Mouse (Mus musculus): Measurements from ENCODE around the gene Cmtm1.
"Not testable (repeated sequence)": the region's sequence is repeated elsewhere in the genome, so short reads cannot be mapped to it uniquely, and the experiment has no call there.

The Cmtm1 gene

DNA sequence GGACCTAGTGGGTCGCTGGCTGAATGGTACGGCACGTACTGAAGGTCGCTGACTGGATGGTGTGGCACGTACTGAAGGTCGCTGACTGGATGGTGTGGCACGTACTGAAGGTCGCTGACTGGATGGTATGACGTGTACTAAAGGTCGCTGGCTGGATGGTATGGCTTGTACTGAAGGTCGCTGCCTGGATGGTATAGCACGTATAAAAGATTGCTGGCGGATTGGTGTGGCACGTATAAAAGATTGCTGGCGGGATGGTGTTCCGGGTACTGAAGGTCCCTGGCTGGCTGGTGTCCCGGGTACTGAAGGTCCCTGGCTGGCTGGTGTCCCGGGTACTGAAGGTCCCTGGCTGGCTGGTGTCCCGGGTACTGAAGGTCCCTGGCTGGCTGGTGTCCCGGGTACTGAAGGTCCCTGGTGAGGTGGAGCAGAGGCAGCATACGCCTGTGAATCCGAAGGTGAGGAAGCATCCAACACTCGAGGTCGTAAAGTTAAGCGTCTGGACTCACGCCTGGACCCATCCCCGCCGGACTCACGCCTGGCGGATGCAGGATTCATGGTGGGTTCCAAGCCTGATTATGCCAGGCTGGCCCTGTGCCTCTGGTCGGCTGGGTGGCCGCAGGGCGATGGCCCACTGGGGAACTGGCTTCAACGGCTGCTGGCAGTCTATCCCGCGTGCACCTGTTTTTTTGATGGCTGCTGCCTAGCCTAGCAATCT is at the start of gene Cmtm1, which contains the start of gene Gm45711:
TSS of gene Cmtm1 (minus strand) at position 705 of the 715 bp plus-strand sequence.
TSS of gene Gm45711 (minus strand) at position 641 of the 715 bp plus-strand sequence.
- not testable (repeated sequence) for DNase-seq

DNA sequence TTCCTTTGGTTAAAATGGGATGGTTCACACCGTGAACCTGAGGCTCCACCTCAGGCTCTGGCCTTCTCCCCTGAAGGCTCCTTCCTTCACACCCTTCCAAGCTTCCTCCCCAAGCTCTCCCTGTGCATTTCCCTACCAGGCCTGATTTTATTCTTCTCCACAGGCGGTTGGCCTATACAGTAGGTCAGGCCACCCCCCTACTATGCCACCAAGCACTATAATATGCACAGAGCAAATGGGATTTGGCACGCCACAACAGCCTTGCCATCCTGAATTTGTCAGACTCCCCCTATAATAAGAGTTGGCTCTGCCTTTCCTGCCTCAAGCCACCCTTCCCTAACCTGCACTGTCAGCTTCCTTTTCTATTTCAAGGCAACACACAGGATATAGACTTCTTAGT is 48.7 kb upstream of the Cmtm1 start:
- DNase-seq, result no peak

DNA sequence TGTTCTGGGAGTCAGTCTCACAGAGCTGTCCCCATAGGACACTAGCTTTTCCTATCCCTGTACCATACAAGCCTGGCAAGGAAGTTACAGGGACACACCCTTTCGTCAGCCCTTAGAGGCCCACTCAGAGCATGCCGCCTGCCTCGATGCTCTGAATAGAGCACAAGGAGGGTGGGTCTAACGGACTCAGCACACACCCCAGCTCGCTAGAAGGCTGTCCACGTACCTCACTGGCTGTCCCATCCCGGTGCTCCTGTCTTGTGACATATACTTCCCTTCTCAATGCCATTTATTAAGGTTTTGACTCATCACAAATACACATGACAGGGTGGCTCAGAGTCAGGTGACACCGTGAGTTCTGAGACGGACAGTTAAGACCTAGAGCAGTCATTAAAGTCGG is 44.6 kb upstream of the Cmtm1 start:
- no peak for DNase-seq

DNA sequence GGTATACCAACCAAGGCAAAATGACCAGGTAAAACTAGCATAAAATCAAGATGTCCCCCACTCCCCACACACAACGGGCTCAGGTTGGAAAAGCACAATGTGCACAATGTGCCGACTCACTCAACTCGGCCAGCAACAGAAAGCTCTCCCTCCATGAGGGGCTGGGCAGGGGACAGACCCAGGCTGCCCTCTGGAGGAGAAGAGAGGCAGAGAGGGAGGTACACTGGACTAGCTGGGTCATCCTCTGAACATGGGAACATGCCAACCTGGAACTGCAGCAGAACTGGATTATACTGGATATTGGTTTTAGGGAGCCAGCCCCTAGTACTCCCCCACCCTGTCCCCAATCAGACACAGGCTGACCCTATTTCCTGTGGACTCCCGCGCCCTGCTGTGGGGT is 43.2 kb upstream of the Cmtm1 start:
- DNase-seq, result no peak

DNA sequence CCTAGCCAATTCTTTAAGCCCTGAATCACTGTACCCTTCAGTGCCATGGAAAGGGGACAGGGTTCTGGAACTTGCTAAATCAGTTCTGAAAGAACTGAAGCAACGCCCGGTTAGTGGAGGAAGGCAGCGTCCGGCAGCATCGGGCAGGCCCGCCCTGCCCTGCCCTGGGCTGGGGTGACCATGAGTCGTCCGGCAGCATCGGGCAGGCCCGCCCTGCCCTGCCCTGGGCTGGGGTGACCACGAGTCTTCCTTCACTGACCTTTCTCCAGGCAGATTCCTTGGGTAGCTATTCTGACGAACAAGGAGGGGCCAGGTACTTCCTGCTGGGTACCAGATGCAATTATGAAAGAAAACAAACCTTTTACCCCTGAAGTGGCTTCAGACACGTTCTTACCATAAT is 40.1 kb upstream of the Cmtm1 start:
- no peak for DNase-seq

DNA sequence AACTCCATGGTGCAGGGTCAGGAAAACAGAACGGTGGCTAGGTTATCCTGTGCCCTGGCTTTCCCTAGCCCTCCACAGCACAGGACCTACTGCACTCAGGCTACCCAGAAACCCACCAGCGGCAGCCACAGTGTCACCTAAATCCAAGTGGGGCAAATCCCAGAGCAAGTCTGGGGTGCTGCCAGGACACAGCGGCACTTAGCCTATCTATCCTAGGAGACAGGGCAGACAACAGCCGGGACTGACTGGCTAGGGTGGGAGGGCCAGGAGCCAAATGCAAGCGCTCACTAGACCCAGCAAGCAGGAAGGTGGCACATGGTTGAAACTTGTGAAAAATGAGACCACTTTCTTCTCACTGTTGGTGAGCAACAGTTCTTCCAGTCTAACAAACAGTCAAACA is 39.0 kb upstream of the Cmtm1 start:
- DNase-seq, result no peak

DNA sequence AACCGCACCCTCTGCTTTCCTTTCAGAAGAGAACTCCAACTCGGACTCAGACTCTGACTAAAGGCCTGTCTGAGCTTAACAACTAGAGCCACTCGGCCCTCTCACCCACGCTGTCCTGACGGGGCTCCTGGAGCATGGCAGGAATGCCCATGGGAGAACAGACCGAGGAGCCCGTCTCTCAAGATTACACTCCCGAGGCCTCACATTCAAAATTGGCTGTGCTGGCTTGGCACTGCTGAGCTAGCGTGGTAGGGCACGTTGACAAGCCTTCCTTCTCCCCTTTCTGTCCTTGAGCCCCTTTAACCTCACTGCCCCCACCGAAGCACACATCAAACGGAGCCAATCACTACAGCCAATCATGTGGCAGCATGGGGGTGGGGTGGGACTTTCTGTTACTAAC is 36.8 kb upstream of the Cmtm1 start:
- DNase-seq, result no peak

DNA sequence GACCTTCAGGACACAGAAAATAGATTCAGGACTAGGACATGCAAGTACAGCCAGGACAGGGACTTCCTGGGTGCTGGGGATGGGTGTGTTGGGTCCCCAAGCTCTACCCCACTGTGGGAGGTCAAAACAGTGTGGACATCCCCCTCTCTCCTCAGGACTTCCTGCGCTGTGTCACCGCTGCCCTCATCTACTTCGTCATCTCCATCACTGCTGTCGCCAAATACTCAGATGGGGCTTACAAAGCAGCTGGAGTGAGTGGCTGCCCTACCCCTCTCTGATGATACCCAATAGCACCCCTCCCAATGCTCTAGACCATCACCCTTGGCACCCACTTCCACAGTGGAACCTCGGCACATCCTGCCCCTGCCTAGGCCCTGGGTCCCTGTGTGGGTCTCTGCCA is 34.7 kb upstream of the Cmtm1 start:
- DNase-seq, result no peak

DNA sequence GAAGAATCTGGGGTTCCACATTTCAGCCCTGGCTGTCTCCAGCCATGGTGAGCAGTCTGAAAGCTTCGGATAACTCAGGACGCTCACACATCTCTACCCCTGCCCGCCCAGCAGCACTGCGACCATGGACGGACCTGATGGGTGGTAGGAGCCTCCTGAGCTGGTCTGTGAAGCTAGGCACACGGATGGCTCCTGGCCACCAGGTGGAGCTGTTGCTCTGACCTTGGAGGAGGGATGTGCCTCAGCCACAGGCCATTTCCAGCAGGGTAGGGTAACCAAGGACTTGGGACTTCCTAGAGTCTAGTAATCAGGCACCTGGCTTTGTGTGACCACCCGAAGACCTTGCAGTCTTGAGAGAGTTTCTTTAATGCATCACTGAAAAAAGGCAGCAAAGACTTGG is 34.0 kb upstream of the Cmtm1 start:
- DNase-seq, result peak; percentile 90

DNA sequence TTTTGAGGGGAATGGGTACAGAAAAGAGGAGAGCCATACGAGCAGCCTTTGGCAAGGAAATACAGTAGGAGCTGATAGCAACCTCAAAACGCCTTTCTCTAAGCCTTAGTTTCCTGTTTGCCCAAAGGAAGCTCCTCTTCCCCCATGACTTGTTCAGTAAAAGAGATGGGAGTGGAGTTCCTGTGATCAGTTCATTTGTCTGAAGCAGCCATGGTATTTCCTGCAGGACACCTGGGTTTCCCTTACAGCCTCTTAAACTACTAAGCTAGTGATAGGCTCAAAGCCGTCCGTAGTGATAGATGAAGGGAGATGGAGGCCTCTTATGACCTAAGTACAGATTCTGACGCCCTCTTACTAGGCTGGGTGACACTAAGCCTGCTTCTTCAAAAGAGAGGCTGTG is 32.5 kb upstream of the Cmtm1 start:
- no peak for DNase-seq

DNA sequence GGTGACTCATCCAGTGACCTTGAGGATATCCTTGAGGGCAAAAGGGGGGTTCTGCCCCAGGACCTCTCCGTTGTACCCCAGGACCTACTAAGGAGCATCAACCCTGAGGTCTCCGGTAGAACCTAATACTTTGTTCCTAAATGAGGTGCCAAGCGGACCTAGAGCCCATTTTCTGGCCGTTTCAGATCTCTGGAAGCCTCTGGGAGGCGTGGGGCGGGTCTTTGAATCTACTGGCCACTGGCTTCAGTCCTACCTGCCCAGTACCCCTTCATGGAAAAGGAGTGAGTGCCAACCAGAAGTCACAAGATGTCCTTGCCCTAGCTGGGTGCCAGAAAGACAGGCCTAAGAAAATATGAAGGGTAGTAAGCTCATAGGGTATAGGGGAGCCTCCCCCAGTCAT is 31.7 kb upstream of the Cmtm1 start:
- no peak for DNase-seq

DNA sequence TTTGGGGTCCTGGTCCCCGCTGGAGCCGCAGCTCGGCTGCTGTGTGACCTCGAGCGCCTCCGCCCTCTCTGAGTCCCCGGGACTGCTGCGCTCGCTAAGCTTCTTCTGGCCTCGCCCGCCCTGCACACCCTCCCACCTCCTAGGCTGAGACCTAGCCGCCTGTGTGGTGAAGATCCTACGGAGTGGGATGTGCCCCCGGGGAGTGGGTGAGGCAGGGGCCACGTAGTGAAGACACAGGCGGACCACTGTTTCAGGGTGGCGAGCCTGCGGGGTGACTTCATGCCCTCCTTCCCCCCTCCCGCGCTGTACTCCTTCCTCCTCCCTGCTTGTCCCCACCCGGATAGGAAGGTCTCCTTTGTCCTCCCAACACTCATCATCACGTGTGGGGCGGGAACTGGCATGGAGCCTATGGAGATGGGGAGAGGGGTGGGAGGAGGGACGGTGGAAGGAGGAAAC is 31.2 kb upstream of the Cmtm1 start:
- DNase-seq, result peak; percentile 82

DNA sequence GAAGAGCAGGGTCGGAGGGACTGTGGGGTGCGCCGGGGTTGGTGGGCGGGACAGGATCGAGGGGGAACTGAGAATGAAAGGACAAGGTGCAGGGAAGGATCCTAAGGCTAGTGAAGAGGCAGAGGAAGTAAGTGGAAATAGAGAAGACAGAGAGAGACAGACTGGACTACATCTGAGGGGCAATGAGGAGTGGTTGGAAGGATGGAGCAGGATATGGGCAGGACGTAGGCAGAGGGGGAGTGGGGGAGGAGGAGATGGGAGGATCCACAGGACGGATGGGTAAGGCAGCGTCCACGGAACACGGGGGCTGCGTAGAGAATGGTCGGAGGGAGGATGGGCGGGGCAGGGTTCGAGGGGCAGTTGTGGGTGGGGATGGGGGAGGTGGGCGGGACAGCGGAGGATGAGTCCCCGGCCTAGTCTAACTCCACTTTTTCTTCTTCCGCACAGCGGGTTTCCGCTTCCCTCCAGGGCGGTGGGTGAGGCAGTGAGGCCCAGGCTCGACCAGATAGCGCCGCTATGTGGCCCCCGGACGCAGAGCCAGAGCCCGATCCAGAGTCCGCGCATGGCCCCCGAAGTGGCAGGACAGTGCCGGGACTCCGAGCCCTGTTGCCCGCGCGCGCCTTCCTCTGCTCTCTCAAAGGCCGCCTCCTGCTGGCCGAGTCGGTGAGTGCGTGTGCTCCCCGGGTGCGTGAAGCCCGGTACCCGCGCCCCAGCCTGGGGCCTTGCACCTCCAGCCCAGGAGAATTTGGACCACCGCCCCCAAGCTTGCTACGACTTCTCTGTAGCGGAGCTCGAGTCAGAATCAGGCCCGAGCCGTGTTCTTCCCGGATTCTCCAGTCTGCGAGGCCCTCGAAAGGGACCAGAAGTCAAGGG is 30.5 kb upstream of the Cmtm1 start:
- peak; percentile 87 for DNase-seq

DNA sequence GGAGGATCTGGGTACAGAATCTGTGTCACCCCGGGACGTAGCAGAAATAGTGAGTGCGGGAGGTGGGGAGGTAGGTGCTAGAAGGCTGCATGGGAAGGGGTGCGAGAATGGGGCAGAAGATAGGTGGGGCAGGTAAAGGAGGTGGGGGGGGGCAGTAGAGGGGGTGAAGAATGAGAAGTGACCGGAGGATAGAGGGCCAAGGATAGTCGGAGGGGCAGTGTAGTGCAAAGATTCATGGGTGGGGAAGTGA is 30.0 kb upstream of the Cmtm1 start:
- no peak for DNase-seq

DNA sequence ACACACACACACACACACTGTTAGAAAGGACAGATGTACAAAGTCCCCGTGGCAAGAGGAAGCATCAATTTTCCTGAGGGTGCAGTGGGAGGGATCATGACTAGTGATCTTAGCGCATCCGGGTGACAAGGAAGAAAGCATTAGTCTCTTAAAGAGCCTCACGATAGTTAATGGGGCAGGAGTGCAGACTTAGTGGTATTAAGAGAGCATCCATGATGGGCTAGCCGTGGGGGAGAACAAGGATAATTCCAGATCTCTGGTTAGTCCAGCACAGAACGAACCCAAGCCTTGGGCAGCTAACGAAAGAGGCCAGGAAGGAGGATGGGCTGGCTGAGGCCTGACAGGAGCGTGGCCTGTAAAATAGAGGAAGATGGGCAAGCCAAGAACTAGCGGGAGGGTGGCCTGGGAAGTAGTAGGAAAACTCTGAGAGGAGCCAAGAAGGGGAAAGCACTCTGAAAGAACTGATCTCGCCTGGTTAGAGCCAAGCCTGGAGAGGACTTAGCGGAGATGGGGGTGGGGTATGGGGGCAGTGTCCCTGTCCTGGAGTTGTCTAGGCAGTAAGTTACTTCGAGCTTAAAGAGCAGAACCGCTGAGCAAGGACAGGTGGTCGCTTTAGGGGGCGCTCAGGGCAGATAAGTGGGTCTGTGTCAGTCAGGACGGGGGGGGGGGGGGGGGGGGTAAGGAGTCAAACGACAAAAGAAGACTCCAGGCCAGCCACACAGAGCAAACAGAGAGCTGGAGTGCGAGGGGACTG is 29.5 kb upstream of the Cmtm1 start, which contains the start of gene Cmtm3:
TSS of gene Cmtm3 (plus strand) at position 182 of the 754 bp plus-strand sequence.
- DNase-seq, result peak; percentile 18

DNA sequence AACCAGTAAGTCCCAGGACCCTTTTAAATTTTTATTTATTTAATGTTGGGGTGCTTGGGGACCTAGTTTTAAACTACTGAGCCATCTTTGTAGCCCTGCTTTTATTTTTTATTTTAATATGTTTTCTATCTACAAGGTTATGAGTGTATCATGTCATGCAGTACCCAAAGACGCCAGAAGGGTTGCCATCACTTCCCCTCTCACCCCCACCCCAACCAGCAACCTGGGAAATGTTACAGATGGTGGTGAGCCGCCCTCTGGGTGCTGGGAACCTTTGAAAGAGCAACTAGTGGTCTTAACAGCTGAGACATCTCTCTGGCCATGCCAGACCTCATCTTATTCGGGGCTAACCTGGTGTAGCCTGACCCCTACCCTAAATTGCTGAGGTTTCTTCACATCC is 27.9 kb upstream of the Cmtm1 start:
- DNase-seq, result no peak

DNA sequence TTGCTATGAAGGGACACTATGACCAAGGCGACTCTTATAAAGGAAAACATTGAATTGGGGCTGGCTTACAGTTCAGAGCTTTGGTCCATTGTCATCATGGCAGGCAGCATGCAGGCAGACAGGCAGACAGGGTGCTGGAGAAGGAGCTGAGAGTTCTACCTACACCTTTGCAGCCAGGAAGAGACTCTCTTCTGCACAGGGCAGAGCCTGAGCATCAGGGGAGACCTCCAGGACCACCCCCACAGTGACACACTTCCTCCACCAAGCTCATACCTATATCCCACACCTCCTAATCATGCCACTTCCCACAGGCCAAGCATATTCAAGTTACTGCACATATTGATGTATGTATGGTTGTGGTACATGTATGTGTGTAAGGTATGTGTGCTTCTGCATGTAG is 26.9 kb upstream of the Cmtm1 start:
- no peak for DNase-seq

DNA sequence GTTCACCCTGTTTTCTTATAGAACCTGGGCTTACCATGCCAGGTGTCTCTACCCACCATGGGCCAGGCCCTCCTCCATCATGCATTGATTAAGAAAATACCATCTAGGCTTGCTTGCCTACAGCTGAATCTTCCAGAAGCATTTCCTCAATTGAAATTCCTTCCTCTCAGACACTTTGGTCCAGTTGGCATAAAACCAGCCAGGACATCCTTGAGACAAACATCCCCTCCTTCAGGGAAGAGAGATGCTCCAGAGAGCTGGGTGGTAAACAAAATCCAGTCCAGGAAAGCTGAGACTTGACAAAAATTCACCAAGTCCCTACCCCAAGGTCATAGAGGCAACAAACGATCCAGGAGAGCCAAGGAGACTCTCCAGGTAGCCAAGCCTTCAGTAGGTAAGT is 24.3 kb upstream of the Cmtm1 start:
- no peak for DNase-seq

DNA sequence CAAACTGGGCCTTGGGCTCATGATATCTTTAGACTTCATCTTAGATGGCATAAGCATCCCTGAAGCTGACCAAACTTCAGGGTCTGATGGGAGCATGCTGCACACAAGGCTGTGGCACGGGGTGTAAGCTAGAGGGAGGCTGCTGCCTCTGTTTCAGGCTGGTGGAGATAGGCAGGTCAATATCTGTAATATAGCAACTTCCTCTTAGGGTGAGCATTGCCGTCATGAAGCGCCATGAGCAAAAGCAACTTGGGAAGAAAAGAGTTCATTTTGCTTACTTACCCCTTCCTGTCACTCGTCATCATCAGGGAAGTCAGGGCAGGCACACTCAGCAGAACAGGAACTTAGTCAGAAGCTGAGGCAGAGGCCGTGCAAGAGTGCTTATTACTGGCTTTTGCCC is 23.8 kb upstream of the Cmtm1 start:
- no peak for DNase-seq

DNA sequence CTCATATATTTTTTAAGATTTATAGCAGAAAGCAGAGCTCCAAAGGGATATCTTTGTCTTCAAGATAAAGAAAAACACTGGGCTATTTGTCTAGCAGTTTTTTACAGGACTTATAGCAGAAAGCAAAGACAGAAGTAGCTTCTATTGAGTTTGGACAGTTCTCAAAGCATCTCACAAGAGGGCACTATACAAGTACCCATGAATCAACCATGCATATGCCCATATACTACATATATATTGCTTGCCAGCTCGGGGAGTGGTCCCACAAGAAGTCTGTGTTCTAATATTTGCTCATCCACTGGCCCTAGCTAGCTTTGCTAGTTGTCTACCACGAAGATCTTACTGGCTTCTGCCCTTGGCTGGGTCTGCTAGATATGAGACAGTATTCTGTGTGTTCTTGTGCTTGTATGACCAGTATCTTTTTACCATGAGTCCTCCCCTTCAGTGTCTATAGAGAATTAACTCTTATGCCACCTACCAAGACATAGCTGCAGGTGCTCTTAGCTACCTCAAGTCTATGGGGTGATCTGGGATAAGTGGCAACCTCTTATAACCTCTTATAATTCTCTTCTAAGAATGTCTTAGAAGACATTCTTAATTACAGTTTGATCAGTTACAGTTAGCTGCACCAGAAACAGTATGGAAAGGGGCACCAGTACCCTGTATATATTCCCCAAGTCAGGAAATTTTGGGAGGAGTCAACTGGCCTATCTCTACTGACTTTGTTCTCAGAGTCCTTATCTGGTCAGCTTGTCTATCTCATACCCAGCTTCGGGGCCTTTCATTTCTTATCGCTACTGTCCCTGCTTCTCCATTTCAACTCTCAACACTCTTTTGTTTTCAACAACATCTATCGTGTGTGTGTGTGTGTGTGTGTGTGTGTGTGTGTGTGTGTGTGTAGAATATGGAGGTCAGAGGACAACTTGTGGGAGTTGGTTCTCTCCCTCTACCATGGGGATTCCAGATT is 23.0 kb upstream of the Cmtm1 start:
- DNase-seq, result no peak

DNA sequence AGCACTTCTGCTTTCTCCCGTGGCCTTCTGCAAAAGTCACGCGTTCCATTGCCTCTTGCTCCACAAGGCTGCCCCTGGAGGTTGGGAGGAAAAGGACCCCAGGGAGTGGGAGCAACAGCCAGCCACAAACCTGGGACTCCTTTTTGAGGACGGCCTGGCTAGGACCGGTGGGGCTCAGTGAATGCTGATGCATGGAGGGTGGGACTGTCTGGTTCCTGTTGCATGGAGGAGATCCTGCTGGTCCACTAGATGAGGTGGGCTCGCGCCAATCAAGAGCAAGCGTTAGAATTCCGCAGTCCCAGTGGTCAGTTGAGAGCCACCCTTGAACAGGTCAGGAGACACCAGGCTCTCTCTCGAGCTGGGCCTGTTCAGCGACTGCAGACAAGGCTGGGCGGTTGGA is 12.0 kb upstream of the Cmtm1 start, which contains the start of gene Cmtm2b:
TSS of gene Cmtm2b (plus strand) at position 301 of the 400 bp plus-strand sequence.
- not testable (repeated sequence) for DNase-seq

DNA sequence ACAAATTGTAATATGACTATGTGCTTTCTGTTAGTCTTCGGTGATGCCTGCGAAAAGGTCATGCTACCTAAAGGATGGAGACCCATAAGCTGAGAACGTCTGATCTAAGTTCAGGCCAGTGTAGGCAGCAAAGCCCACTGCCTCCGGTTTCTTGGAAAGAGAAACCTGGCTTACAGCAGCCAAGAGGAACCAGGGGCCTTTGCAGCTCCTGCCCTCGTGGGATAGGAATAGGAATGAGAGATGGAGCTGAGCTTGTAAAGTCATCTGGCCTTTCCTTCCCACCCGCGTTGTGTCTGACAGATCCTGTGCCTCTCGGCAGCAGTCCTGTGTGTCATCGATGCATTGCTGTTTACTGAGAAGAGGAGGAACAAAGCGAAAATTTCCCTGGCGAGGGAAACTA is 11.3 kb upstream of the Cmtm1 start, which contains the start of gene Gm11020:
TSS of gene Gm11020 (plus strand) at position 301 of the 400 bp plus-strand sequence.
- not testable (repeated sequence) for DNase-seq

Data from embryo, embryonic 11 days (tissue).